Mouse (Mus musculus) kidney, adult 10 weeks (tissue): ENCODE data around the gene Vmn1r91. TPM values are rescaled to one million over a fixed set of nuclear protein-coding genes. Genes with fewer than 3 reads are reported as not detected.

Source experiments
- polyA plus RNA-seq: library from polyadenylated mRNA; stranded (reverse); fragments of 350-450 nt; fragmentation: Illumina TruSeq; extraction: RNeasy Lipid Tissue Mini Kit (QIAGEN cat#74804); gene quantifications from one replicate; pipeline ENCODE4 v1.2.3, GENCODE M21; 2014; ENCODE audit warnings: low read depth, low replicate concordance

Vmn1r91 gene
- not detected for polyA plus RNA-seq

GRCm38 (mm10) chr7:20099380-20099779, at the start of gene Vmn1r91:
TSS of gene Vmn1r91 (plus strand) at chr7:20099680.

GRCm38 (mm10) chr7:20122479-20122878, 23.0 kb downstream of the Vmn1r91 start, which contains the start of gene Gm16442:
TSS of gene Gm16442 (minus strand) at chr7:20122579.

GRCm38 (mm10) chr7:20138988-20139387, 39.5 kb downstream of the Vmn1r91 start, which contains the start of gene Vmn1r93:
TSS of gene Vmn1r93 (minus strand) at chr7:20139088.

Other genes starting within 250 kb of the Vmn1r91 start
- not detected for gene Gm19345, start 247.7 kb upstream of the Vmn1r91 start, polyA plus RNA-seq
- gene Ceacam16, start 238.4 kb upstream of the Vmn1r91 start, polyA plus RNA-seq: not detected
- gene Ceacam19, start 211.7 kb upstream of the Vmn1r91 start, polyA plus RNA-seq: 0.12 TPM
- 11.8 TPM for gene Pvr, start 178.5 kb upstream of the Vmn1r91 start, polyA plus RNA-seq
- not detected for gene Igsf23, start 148.9 kb upstream of the Vmn1r91 start, polyA plus RNA-seq
- 0.16 TPM for gene Ceacam20, start 134.3 kb upstream of the Vmn1r91 start, polyA plus RNA-seq
- 0.16 TPM for gene Nlrp9b, start 108.2 kb upstream of the Vmn1r91 start, polyA plus RNA-seq
- not detected for gene Gm16442, start 22.9 kb downstream of the Vmn1r91 start, polyA plus RNA-seq
- not detected for gene Vmn1r93, start 39.4 kb downstream of the Vmn1r91 start, polyA plus RNA-seq
- gene Vmn1r94, start 68.7 kb downstream of the Vmn1r91 start, polyA plus RNA-seq: not detected
- not detected for gene Vmn1r95, start 94.0 kb downstream of the Vmn1r91 start, polyA plus RNA-seq
- gene Gm6164, start 105.9 kb downstream of the Vmn1r91 start, polyA plus RNA-seq: not detected
- not detected for gene Gm4498, start 134.1 kb downstream of the Vmn1r91 start, polyA plus RNA-seq
- gene Gm5890, start 163.2 kb downstream of the Vmn1r91 start, polyA plus RNA-seq: not detected
- gene Gm4133, start 234.4 kb downstream of the Vmn1r91 start, polyA plus RNA-seq: not detected